In genomic region chr19:53529705-53530562, GRCm38 (mm10) we compare ENCODE assay signal across 8 mouse cellular contexts. TPM values are rescaled to one million over a fixed set of nuclear protein-coding genes. Genes with fewer than 3 reads are reported as not detected.
DNase-seq lines count a peak whose midpoint lies in the region; ATAC-seq and TF ChIP-seq lines count a peak whose summit lies in the region.

No protein-coding gene starts in this region.

- no peak overlapping the region for H3K27ac ChIP-seq in embryonic facial prominence, embryonic 15.5 days (replicated peaks)
- no peak overlapping the region for H3K27ac ChIP-seq in liver, postnatal 0 days (ENCODE audit: low read depth)
- no peak overlapping the region for H3K27ac ChIP-seq in neural tube, embryonic 13.5 days (replicated peaks)

- H3K4me2 ChIP-seq in embryonic facial prominence, embryonic 15.5 days (replicated peaks) = peak overlapping the region; percentile 93
- peak overlapping the region; percentile 92 for H3K4me2 ChIP-seq in liver, postnatal 0 days (ENCODE audit: low read depth, low read length)
- peak overlapping the region; percentile 78 for H3K4me2 ChIP-seq in neural tube, embryonic 13.5 days

- H3K4me3 ChIP-seq in embryonic facial prominence, embryonic 15.5 days (replicated peaks) = peak overlapping the region; percentile 59
- H3K4me3 ChIP-seq in liver, postnatal 0 days (ENCODE audit: low read depth, low read length) = peak overlapping the region; percentile 66
- peak overlapping the region; percentile 64 for H3K4me3 ChIP-seq in neural tube, embryonic 13.5 days

- peak; percentile 73 for DNase-seq in T-cell, adult 2 months (ENCODE audit: low spot score)
- peak; percentile 85 for DNase-seq in induced T-regulatory cell, adult 2 months (ENCODE audit: low read depth)
- DNase-seq in liver, postnatal 0 days = peak; percentile 49
- no peak for DNase-seq in ovary, adult 18-20 months (ENCODE audit: low spot score)
- DNase-seq in layer of hippocampus, adult 8-10 months (ENCODE audit: low spot score in 2 of 2) = no peak

- H3K36me3 ChIP-seq in embryonic facial prominence, embryonic 15.5 days = no peaks in the 10 kb centered on the region
- H3K36me3 ChIP-seq in liver, postnatal 0 days (replicated peaks; ENCODE audit: insufficient read depth, low read length) = 0 out of 2 replicates have a peak, but pooled peaks cover 2% of the 10 kb centered on the region
- H3K36me3 ChIP-seq in neural tube, embryonic 13.5 days = no peaks in the 10 kb centered on the region

- no peak overlapping the region for H3K9ac ChIP-seq in embryonic facial prominence, embryonic 15.5 days
- peak overlapping the region; percentile 72 for H3K9ac ChIP-seq in liver, postnatal 0 days (replicated peaks)
- H3K9ac ChIP-seq in neural tube, embryonic 13.5 days = peak overlapping the region; percentile 74

- no peak for TF ChIP-seq CTCF in liver, postnatal 0 days (IDR thresholded peaks at IDR 0.05; ENCODE audit: low read depth)

- 5% methylated on average over 31 of the region's 31 CpGs for WGBS in embryonic facial prominence, embryonic 15.5 days
- 3% methylated on average over 30 of the region's 31 CpGs for WGBS in liver, postnatal 0 days (ENCODE audit: insufficient replicate concordance)
- 3% methylated on average over 31 of the region's 31 CpGs for WGBS in neural tube, embryonic 13.5 days

- H3K4me1 ChIP-seq in embryonic facial prominence, embryonic 15.5 days = peaks cover 22% of the 10 kb centered on the region
- peaks cover 36% of the 10 kb centered on the region for H3K4me1 ChIP-seq in liver, postnatal 0 days (ENCODE audit: insufficient read depth)
- H3K4me1 ChIP-seq in neural tube, embryonic 13.5 days (replicated peaks) = peaks cover 24% of the 10 kb centered on the region

- peaks cover 27% of the 10 kb centered on the region for H3K27me3 ChIP-seq in embryonic facial prominence, embryonic 15.5 days
- peaks cover 9% of the 10 kb centered on the region for H3K27me3 ChIP-seq in liver, postnatal 0 days (ENCODE audit: insufficient read depth, low read length)
- H3K27me3 ChIP-seq in neural tube, embryonic 13.5 days = peaks cover 37% of the 10 kb centered on the region

- TF ChIP-seq EP300 in liver, postnatal 0 days (IDR thresholded peaks at IDR 0.05; ENCODE audit: low read depth) = no peak

- peak; percentile 38 for ATAC-seq in CD4-positive, CD25-positive, alpha-beta regulatory T cell, adult 4 months
- peak; percentile 27; the same call in 1 of the 2 replicates for ATAC-seq in embryonic facial prominence, embryonic 15.5 days (ENCODE audit: insufficient number of reproducible peaks, low FRiP score, low TSS enrichment, low read depth)
- ATAC-seq in liver, postnatal 0 days = 0 out of 2 replicates have a peak, but pooled peaks have one; percentile 2
- peak; percentile 22 for ATAC-seq in neural tube, embryonic 13.5 days (ENCODE audit: low read depth)

- H3K9me3 ChIP-seq in embryonic facial prominence, embryonic 15.5 days (replicated peaks) = no peaks in the 10 kb centered on the region
- H3K9me3 ChIP-seq in liver, postnatal 0 days (ENCODE audit: low read length) = no peaks in the 10 kb centered on the region
- H3K9me3 ChIP-seq in neural tube, embryonic 13.5 days = no peaks in the 10 kb centered on the region

RNA-seq across cellular contexts. Expression of gene Dusp5, which starts 1.0 kb away (rescaled TPM):
- 10 to 100 TPM in 1 of 2 experiments, 1 to 10 TPM in 1; 6.7 to 11.1 TPM for polyA plus RNA-seq in CD4-positive, CD25-positive, alpha-beta regulatory T cell, adult 4 months (2017; shearing (Covaris generic))
- 3.1 and 4.0 TPM in 2 replicates for polyA plus RNA-seq in embryonic facial prominence, embryonic 15.5 days (2015; fragmentation: Nextera tagmentation; extraction: Ambion mirVana)
- polyA plus RNA-seq in liver, postnatal 0 days (2015; fragmentation: Nextera tagmentation; extraction: Ambion mirVana) = 2.7 and 3.4 TPM in 2 replicates
- polyA plus RNA-seq in neural tube, embryonic 13.5 days (2015; fragmentation: Nextera tagmentation; extraction: Ambion mirVana) = 2.7 TPM in 2 replicates
- 10 to 100 TPM; 22.1 to 32.6 (median 23.6) TPM for total RNA-seq in layer of hippocampus, adult 8-10 months (2022)

RNA-seq across cellular contexts. Expression of gene Nutf2-ps1, which starts 58.9 kb away (rescaled TPM):
- 100 to 1,000 TPM; 158 to 191 TPM for polyA plus RNA-seq in CD4-positive, CD25-positive, alpha-beta regulatory T cell, adult 4 months (2017; shearing (Covaris generic))
- 301 and 343 TPM in 2 replicates for polyA plus RNA-seq in embryonic facial prominence, embryonic 15.5 days (2015; fragmentation: Nextera tagmentation; extraction: Ambion mirVana)
- polyA plus RNA-seq in liver, postnatal 0 days (2015; fragmentation: Nextera tagmentation; extraction: Ambion mirVana) = 86.8 and 101 TPM in 2 replicates
- 295 and 317 TPM in 2 replicates for polyA plus RNA-seq in neural tube, embryonic 13.5 days (2015; fragmentation: Nextera tagmentation; extraction: Ambion mirVana)
- 10 to 100 TPM; 37.1 to 57.5 (median 47.8) TPM for total RNA-seq in layer of hippocampus, adult 8-10 months (2022)

Comparison
In these comparisons a context has a peak if more than half of its experiments do, and no peak if none do; other contexts are left out.
1. DNase-seq: peak in T-cell, adult 2 months (single experiment), induced T-regulatory cell, adult 2 months (single experiment) and liver, postnatal 0 days (single experiment); none in ovary, adult 18-20 months (single experiment) and layer of hippocampus, adult 8-10 months (0 of 2).
2. Peak in every context shown above with its lines, with median percentiles within 50 percentile points of each other: ATAC-seq, H3K4me2 ChIP-seq and H3K4me3 ChIP-seq.